Mouse (Mus musculus): Measurements from ENCODE around the gene Cbx5. TPM values are rescaled to one million over a fixed set of nuclear protein-coding genes. Genes with fewer than 3 reads are reported as not detected.

The Cbx5 gene
- polyA plus RNA-seq, 1 experiment: 226 TPM

DNA sequence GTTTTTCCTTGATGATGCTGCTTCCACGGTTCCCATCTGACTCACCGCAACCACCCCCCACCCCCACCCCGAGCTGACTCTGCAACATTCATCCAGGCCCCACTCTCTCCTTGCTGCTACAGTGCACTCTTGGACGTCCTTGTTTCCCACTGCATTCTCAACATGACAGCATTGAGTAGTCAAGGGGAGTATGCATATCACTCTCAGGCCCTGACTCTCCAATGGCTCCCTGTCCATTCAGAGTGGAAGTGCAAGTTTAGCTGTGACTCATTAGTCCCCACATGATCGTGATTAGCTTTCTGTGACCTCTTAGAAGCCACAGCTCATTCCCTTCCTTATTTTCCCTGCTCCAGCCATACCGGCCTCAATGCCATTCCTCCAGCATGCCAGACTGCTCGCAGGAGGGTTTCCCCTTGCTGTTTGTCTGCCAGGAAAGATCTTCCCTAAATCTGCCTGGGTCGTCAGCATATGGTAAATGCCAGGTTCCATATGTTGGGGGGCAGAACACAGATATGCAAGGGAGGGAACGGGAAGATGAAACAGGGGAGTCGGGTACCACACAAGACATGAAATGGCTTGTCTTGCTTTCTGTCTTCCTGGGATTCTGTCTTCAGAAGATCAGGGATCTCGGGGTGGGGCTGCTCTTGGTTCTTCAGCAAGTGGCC lies 93.8 kb downstream of the Cbx5 start:
- Histone ChIP-seq H3K27ac (ENCODE audit: control insufficient read depth, insufficient read depth, low read depth, low read length, poor library complexity) (no peak overlapping the region), H3K4me3 (replicated peaks; ENCODE audit: control insufficient read depth, low read depth, low read length) (no peak overlapping the region), H3K4me1 (ENCODE audit: control insufficient read depth, insufficient read depth, low read length) (no peaks in the 10 kb centered on the region; the same call in 1 of the 2 replicates)
- WGBS: 72% methylated on average over 11 of the region's 11 CpGs
- TF ChIP-seq CTCF (IDR thresholded peaks at IDR 0.05; ENCODE audit: control insufficient read depth, insufficient read depth, low read length): no peak
- no peak for TF ChIP-seq POLR2A (IDR thresholded peaks at IDR 0.05; ENCODE audit: borderline replicate concordance, control insufficient read depth, low read depth, low read length)

DNA sequence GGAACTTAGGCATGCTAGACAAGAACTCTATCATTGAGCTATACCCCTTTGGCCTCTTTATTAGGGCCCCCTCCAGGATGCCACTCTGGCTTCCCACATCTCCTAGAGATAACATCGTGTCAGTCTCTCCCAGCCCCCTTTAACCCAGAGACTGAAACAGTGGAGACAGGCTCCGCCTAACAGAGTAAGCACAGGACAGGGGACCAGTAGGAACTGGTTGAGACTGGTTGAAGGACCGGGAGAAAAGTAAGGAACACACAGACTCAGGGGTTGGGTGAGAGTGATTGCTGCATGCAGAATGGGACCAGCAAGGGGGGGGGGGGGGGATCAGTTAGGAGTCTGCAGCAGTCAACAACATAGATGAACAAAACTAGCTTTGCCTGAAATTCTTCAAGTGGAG lies 95.4 kb downstream of the Cbx5 start:
- 40% methylated on average over 3 of the region's 3 CpGs for WGBS
- Histone ChIP-seq H3K4me3 (replicated peaks; ENCODE audit: control insufficient read depth, low read depth, low read length) (no peak overlapping the region), H3K27ac (ENCODE audit: control insufficient read depth, insufficient read depth, low read depth, low read length, poor library complexity) (no peak overlapping the region), H3K4me1 (ENCODE audit: control insufficient read depth, insufficient read depth, low read length) (no peaks in the 10 kb centered on the region; the same call in 1 of the 2 replicates)
- no peak for TF ChIP-seq CTCF (IDR thresholded peaks at IDR 0.05; ENCODE audit: control insufficient read depth, insufficient read depth, low read length)
- TF ChIP-seq POLR2A (IDR thresholded peaks at IDR 0.05; ENCODE audit: borderline replicate concordance, control insufficient read depth, low read depth, low read length): no peak

Other genes starting within 250 kb of the Cbx5 start
- gene Hoxc8, start 249.2 kb downstream of the Cbx5 start, polyA plus RNA-seq (2011; ENCODE audit: insufficient read depth, insufficient read length, low replicate concordance, missing spikeins): 1.2 and 2.6 TPM in 2 replicates
- 2.4 and 2.6 TPM in 2 replicates for gene Hoxc6, start 241.6 kb downstream of the Cbx5 start, polyA plus RNA-seq (2011; ENCODE audit: insufficient read depth, insufficient read length, low replicate concordance, missing spikeins)
- gene Hoxc4, start 220.9 kb downstream of the Cbx5 start, polyA plus RNA-seq (2011; ENCODE audit: insufficient read depth, insufficient read length, low replicate concordance, missing spikeins): 1.1 and 1.5 TPM in 2 replicates
- gene Smug1, start 72.7 kb downstream of the Cbx5 start, polyA plus RNA-seq (2011; ENCODE audit: insufficient read depth, insufficient read length, low replicate concordance, missing spikeins): 3.0 and 3.9 TPM in 2 replicates
- 406 and 641 TPM in 2 replicates for gene Hnrnpa1, start 616 bp upstream of the Cbx5 start, polyA plus RNA-seq (2011; ENCODE audit: insufficient read depth, insufficient read length, low replicate concordance, missing spikeins)
- gene Nfe2, start 18.6 kb upstream of the Cbx5 start, polyA plus RNA-seq (2011; ENCODE audit: insufficient read depth, insufficient read length, low replicate concordance, missing spikeins): 218 and 304 TPM in 2 replicates
- 146 and 155 TPM in 2 replicates for gene Copz1, start 32.9 kb upstream of the Cbx5 start, polyA plus RNA-seq (2011; ENCODE audit: insufficient read depth, insufficient read length, low replicate concordance, missing spikeins)
- 1.5 and 2.3 TPM in 2 replicates for gene Gpr84, start 70.8 kb upstream of the Cbx5 start, polyA plus RNA-seq (2011; ENCODE audit: insufficient read depth, insufficient read length, low replicate concordance, missing spikeins)
- 9.8 and 12.7 TPM in 2 replicates for gene Zfp385a, start 100.3 kb upstream of the Cbx5 start, polyA plus RNA-seq (2011; ENCODE audit: insufficient read depth, insufficient read length, low replicate concordance, missing spikeins)
- 7.3 and 23.1 TPM in 2 replicates for gene Itga5, start 126.9 kb upstream of the Cbx5 start, polyA plus RNA-seq (2011; ENCODE audit: insufficient read depth, insufficient read length, low replicate concordance, missing spikeins)
- gene Gtsf1, start 190.7 kb upstream of the Cbx5 start, polyA plus RNA-seq (2011; ENCODE audit: insufficient read depth, insufficient read length, low replicate concordance, missing spikeins): 2.9 TPM in 1 of 2 replicates, not detected in the other
- not detected in 2 replicates for gene Gtsf2, start 208.7 kb upstream of the Cbx5 start, polyA plus RNA-seq (2011; ENCODE audit: insufficient read depth, insufficient read length, low replicate concordance, missing spikeins)
- gene Nckap1l, start 214.0 kb upstream of the Cbx5 start, polyA plus RNA-seq (2011; ENCODE audit: insufficient read depth, insufficient read length, low replicate concordance, missing spikeins): 32.0 and 65.9 TPM in 2 replicates

Data from bone marrow, adult 2 months (tissue).